Mouse (Mus musculus) small intestine, adult 2 months (tissue): ENCODE results near the gene Tbl1x.

Experiments used
- CTCF ChIP-seq: fragments of 200-500 bp; IDR thresholded peaks from 2 replicates; pipeline ENCODE4 v1.5.1; 2012; ENCODE audit warnings: low read depth, mild to moderate bottlenecking, control low read depth, inconsistent platforms, low read length, moderate library complexity, mixed read lengths; ENCODE audit not compliant: insufficient replicate concordance, insufficient read length; ENCODE audit errors: extremely low read depth
- POLR2A ChIP-seq: fragments of 200-500 bp; IDR thresholded peaks from 2 replicates; pipeline ENCODE4 v1.6.1; 2012; ENCODE audit warnings: low read depth, mild to moderate bottlenecking, control low read depth, inconsistent platforms, low read length, moderate library complexity

GRCm38 (mm10) chrX:77577108-77577507, 66.3 kb downstream of the Tbl1x start:
- no peak for TF ChIP-seq POLR2A
- TF ChIP-seq CTCF, result no peak
